Mouse (Mus musculus) kidney, adult 2 months (tissue): ENCODE measurements around the gene Prph. TPM values are rescaled to one million over a fixed set of nuclear protein-coding genes. Genes with fewer than 3 reads are reported as not detected.
A peak's percentile ranks its signal among the peaks of the same experiment; 100 is the strongest.

Experiments used
- DNase-seq: peaks from one replicate; pipeline ENCODE4 v3.0.0; 2021
- H3K27ac ChIP-seq: fragments of 200-500 bp; 2 replicates; pipeline ENCODE4 v1.5.1; 2012; ENCODE audit warnings: low read depth, low read length, control low read depth, inconsistent platforms; ENCODE audit not compliant: insufficient read depth
- H3K27me3 ChIP-seq: fragments of 200-500 bp; replicated peaks from 2 replicates; pipeline ENCODE4 v1.6.1; 2012; ENCODE audit warnings: mild to moderate bottlenecking, moderate library complexity, low read length, inconsistent platforms; ENCODE audit not compliant: control insufficient read depth, insufficient read depth
- H3K36me3 ChIP-seq: fragments of 200-500 bp; 2 replicates; pipeline ENCODE4 v1.6.1; 2012; ENCODE audit warnings: mild to moderate bottlenecking, moderate library complexity, low read length, inconsistent platforms; ENCODE audit not compliant: control insufficient read depth, insufficient read depth
- H3K4me1 ChIP-seq: fragments of 200-500 bp; 2 replicates; pipeline ENCODE4 v1.6.1; 2011; ENCODE audit warnings: low read length; ENCODE audit not compliant: control insufficient read depth, insufficient read depth
- H3K4me3 ChIP-seq: fragments of 200-500 bp; 2 replicates; pipeline ENCODE4 v1.5.1; 2011; ENCODE audit warnings: mild to moderate bottlenecking, low read depth, low read length, control low read depth; ENCODE audit not compliant: insufficient read depth
- CTCF ChIP-seq: fragments of 200-500 bp; conservative IDR thresholded peaks from 2 replicates; pipeline ENCODE4 v1.5.1; 2011; ENCODE audit warnings: low read depth, mild to moderate bottlenecking, control low read depth, low read length, moderate library complexity, mixed read lengths; ENCODE audit not compliant: insufficient read depth, insufficient read length
- POLR2A ChIP-seq: fragments of 200-500 bp; IDR thresholded peaks from one replicate; pipeline ENCODE4 v1.6.1; 2011; ENCODE audit warnings: low read depth, low read length, control low read depth
- WGBS: fragments of 180-500 bp; shearing (Covaris S2); methylation state at CpG from one replicate; pipeline ENCODE4 v1.1.7; 2018; 5-methylcytosine and 5-hydroxymethylcytosine counted together
- polyA plus RNA-seq: library from polyadenylated mRNA; depleted of rRNA; stranded (reverse); fragments of >200 nt; gene quantifications from 2 replicates; pipeline ENCODE4 v1.2.3, GENCODE M21; 2012; rRNA removed

Gene Prph
- polyA plus RNA-seq, 1 experiment = 3.2 TPM

- Histone ChIP-seq H3K4me3 (peak overlapping the region; percentile 56), H3K27me3 (no peaks in the 10 kb centered on the region), H3K27ac (peak overlapping the region; percentile 80; the same call in 1 of the 2 replicates), H3K36me3 (no peaks in the 10 kb centered on the region), H3K4me1 (peaks cover 9% of the 10 kb centered on the region)
- TF ChIP-seq CTCF = peak; percentile 21; the same call in 1 of the 2 replicates
- TF ChIP-seq POLR2A = no peak
- DNase-seq = no peak
- 61% methylated on average over 3 of the region's 3 CpGs for WGBS
These were observed 45.0 kb downstream of the Prph start for GRCm38 (mm10) chr15:99099984-99100383.

- no peak overlapping the region for H3K4me3 ChIP-seq
- no peaks in the 10 kb centered on the region for H3K27me3 ChIP-seq
- 35% methylated on average over 7 of the region's 7 CpGs for WGBS
- TF ChIP-seq POLR2A (no peak), CTCF (no peak)
- no peaks in the 10 kb centered on the region for H3K36me3 ChIP-seq
- H3K27ac ChIP-seq = peak overlapping the region; percentile 24; the same call in 1 of the 2 replicates
- peak; percentile 50 for DNase-seq
- H3K4me1 ChIP-seq = peaks cover 4% of the 10 kb centered on the region; the same call in 1 of the 2 replicates
These were observed 50.3 kb downstream of the Prph start for GRCm38 (mm10) chr15:99105238-99105637.

DNA sequence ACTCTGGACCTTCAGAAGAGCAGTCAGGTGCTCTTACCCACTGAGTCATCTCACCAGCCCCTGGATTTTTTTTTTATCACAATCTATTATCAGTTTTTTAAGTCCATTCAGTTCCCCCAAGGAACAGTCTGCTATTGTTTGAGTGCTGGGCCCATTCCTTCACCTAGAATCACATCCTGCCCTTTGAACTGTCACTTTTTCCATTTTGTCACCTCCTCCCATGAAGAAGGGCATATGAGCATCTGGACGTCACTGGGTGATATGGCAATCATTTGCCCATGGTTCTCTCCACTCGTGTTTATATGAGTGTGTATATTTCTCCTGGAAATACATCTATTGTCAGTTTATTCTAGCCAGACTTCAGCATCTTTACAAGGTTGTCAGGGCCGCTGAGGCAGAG lies 52.9 kb downstream of the Prph start:
- no peak for DNase-seq
- H3K4me3 ChIP-seq = no peak overlapping the region
- peaks cover 4% of the 10 kb centered on the region; the same call in 1 of the 2 replicates for H3K4me1 ChIP-seq
- no peak for TF ChIP-seq POLR2A
- TF ChIP-seq CTCF = no peak
- H3K27ac ChIP-seq = no peak overlapping the region
- no peaks in the 10 kb centered on the region for H3K36me3 ChIP-seq
- no peaks in the 10 kb centered on the region for H3K27me3 ChIP-seq
- 79% methylated on average over 3 of the region's 3 CpGs for WGBS

Other genes with a start within 250 kb of the Prph start
- gene Ddn, start 245.7 kb upstream of the Prph start, polyA plus RNA-seq = 12.1 and 12.3 TPM in 2 replicates
- 68.9 and 72.7 TPM in 2 replicates for gene Prkag1, start 223.7 kb upstream of the Prph start, polyA plus RNA-seq
- gene Kmt2d, start 184.0 kb upstream of the Prph start, polyA plus RNA-seq = 18.8 and 20.8 TPM in 2 replicates
- gene Rhebl1, start 160.6 kb upstream of the Prph start, polyA plus RNA-seq = 6.4 and 7.1 TPM in 2 replicates
- gene Dhh, start 156.6 kb upstream of the Prph start, polyA plus RNA-seq = 1.2 and 1.5 TPM in 2 replicates
- gene Lmbr1l, start 136.9 kb upstream of the Prph start, polyA plus RNA-seq = 36.1 and 50.2 TPM in 2 replicates
- gene Tuba1b, start 120.6 kb upstream of the Prph start, polyA plus RNA-seq = 488 and 540 TPM in 2 replicates
- gene Gm49450, start 101.6 kb upstream of the Prph start, polyA plus RNA-seq = 12.0 TPM in 1 of 2 replicates, not detected in the other
- gene Tuba1a, start 101.5 kb upstream of the Prph start, polyA plus RNA-seq = 121 and 131 TPM in 2 replicates
- 128 and 146 TPM in 2 replicates for gene Tuba1c, start 25.3 kb upstream of the Prph start, polyA plus RNA-seq
- 0.29 and 0.33 TPM in 2 replicates for gene Troap, start 19.4 kb downstream of the Prph start, polyA plus RNA-seq
- 0.44 and 0.61 TPM in 2 replicates for gene C1ql4, start 32.6 kb downstream of the Prph start, polyA plus RNA-seq
- gene Dnajc22, start 38.0 kb downstream of the Prph start, polyA plus RNA-seq = 49.9 and 53.4 TPM in 2 replicates
- 8.6 and 10.0 TPM in 2 replicates for gene Spats2, start 70.7 kb downstream of the Prph start, polyA plus RNA-seq
- gene Kcnh3, start 169.7 kb downstream of the Prph start, polyA plus RNA-seq = 0.38 and 0.42 TPM in 2 replicates
- 70.6 and 81.3 TPM in 2 replicates for gene Mcrs1, start 196.8 kb downstream of the Prph start, polyA plus RNA-seq
- gene Prpf40b, start 239.9 kb downstream of the Prph start, polyA plus RNA-seq = 48.0 and 59.4 TPM in 2 replicates
- gene Fam186b, start 240.7 kb downstream of the Prph start, polyA plus RNA-seq = 0.13 and 0.24 TPM in 2 replicates